Mouse (Mus musculus): ENCODE results near the gene Slc25a43.

Gene Slc25a43

GRCm38 (mm10) chrX:36807360-36808317 is 64.2 kb downstream of the Slc25a43 start:
- CTCF ChIA-PET = no interaction called here
- POLR2A ChIA-PET = interaction anchor here in 3 of 4 experiments (0.5 to 5.0 kb wide), 10 partner anchors 8 to 277 kb away, joined by 3 to 69 read pairs (median 7); partner anchors contain the start of genes Slc25a5 (in 2 of the 3) and Rpl39 (in 1 of the 3)

GRCm38 (mm10) chrX:36808318-36808683 is 64.8 kb downstream of the Slc25a43 start:
- ChIA-PET CTCF (no interaction called here), POLR2A (interaction anchor here in 2 of 4 experiments (0.8 to 1.3 kb wide), 4 partner anchors 9 to 13 kb away, joined by 3 to 6 read pairs (median 4); no protein-coding TSS in a partner anchor)

- ChIA-PET POLR2A (no interaction called here), CTCF (no interaction called here)
These were observed 67.9 kb downstream of the Slc25a43 start for GRCm38 (mm10) chrX:36811377-36811776.

GRCm38 (mm10) chrX:36814161-36814836 is 70.8 kb downstream of the Slc25a43 start:
- POLR2A ChIA-PET = interaction anchor here in 3 of 4 experiments (0.7 to 5.8 kb wide), 12 partner anchors 8 to 1341 kb away, joined by 3 to 52 read pairs (median 4); partner anchors contain the start of genes Slc25a5 (in 2 of the 3) and Pgrmc1 (in 1 of the 3)
- CTCF ChIA-PET = interaction anchor here in 1 of 4 experiments (1.3 kb wide), 1 partner anchor 18 kb away, joined by 3 read pairs; no protein-coding TSS in a partner anchor

- ChIA-PET POLR2A (interaction anchor here in 3 of 4 experiments (0.9 to 5.8 kb wide), 14 partner anchors 9 to 270 kb away, joined by 3 to 52 read pairs (median 4); partner anchors contain the start of genes Slc25a5 (in 3 of the 3), Pgrmc1 (in 1 of the 3) and Rpl39 (in 1 of the 3)), CTCF (interaction anchor here in 1 of 4 experiments (1.3 kb wide), 1 partner anchor 19 kb away, joined by 3 read pairs; no protein-coding TSS in a partner anchor)
These were observed 71.6 kb downstream of the Slc25a43 start for GRCm38 (mm10) chrX:36815022-36815421.

- CTCF ChIA-PET = no interaction called here
- POLR2A ChIA-PET = interaction anchor here in 3 of 4 experiments (0.9 to 5.8 kb wide), 15 partner anchors 9 to 295 kb away, joined by 3 to 52 read pairs (median 5); partner anchors contain the start of genes Slc25a5 (in 3 of the 3), Pgrmc1 (in 1 of the 3), Rpl39 (in 1 of the 3) and Upf3b (in 1 of the 3)
These were observed 72.0 kb downstream of the Slc25a43 start for GRCm38 (mm10) chrX:36815439-36815838.

- ChIA-PET CTCF (interaction anchor here in 1 of 4 experiments (1.0 to 2.2 kb wide), 4 partner anchors 14 to 56 kb away, joined by 4 to 9 read pairs (median 6); no protein-coding TSS in a partner anchor), POLR2A (interaction anchor here (0.6 to 5.8 kb wide), 31 partner anchors 8 to 294 kb away, joined by 3 to 52 read pairs (median 5); partner anchors contain the start of genes Slc25a5 (in 4 of the 4), Rpl39 (in 3 of the 4), Pgrmc1 (in 2 of the 4) and Akap17b (in 1 of the 4))
These were observed 73.0 kb downstream of the Slc25a43 start for GRCm38 (mm10) chrX:36816368-36816899.

- ChIA-PET POLR2A (interaction anchor here (0.5 to 5.8 kb wide), 34 partner anchors 9 to 546 kb away, joined by 3 to 52 read pairs (median 5); partner anchors contain the start of genes Slc25a5 (in 4 of the 4), Rpl39 (in 3 of the 4), Akap17b (in 1 of the 4) and Nkrf (in 1 of the 4)), CTCF (interaction anchor here in 2 of 4 experiments (0.7 to 2.2 kb wide), 6 partner anchors 13 to 293 kb away, joined by 4 to 10 read pairs (median 8); partner anchors contain the start of gene Upf3b (in 1 of the 2))
These were observed 73.5 kb downstream of the Slc25a43 start for GRCm38 (mm10) chrX:36816953-36817441.

GRCm38 (mm10) chrX:36819575-36819974 is 76.1 kb downstream of the Slc25a43 start:
- ChIA-PET POLR2A (interaction anchor here in 3 of 4 experiments (0.6 to 5.6 kb wide), 6 partner anchors 11 to 83 kb away, joined by 3 to 52 read pairs (median 4); partner anchors contain the start of gene Slc25a5 (in 2 of the 3)), CTCF (interaction anchor here in 1 of 4 experiments (1.8 kb wide), 1 partner anchor 59 kb away, joined by 5 read pairs; no protein-coding TSS in a partner anchor)

GRCm38 (mm10) chrX:36820201-36820600 is 76.7 kb downstream of the Slc25a43 start:
- POLR2A ChIA-PET = interaction anchor here in 1 of 4 experiments (0.6 kb wide), 1 partner anchor 64 kb away, joined by 3 read pairs; no protein-coding TSS in a partner anchor
- CTCF ChIA-PET = interaction anchor here in 3 of 4 experiments (0.5 to 1.8 kb wide), 7 partner anchors 10 to 384 kb away, joined by 3 to 5 read pairs (median 4); no protein-coding TSS in a partner anchor

GRCm38 (mm10) chrX:36823932-36824711 is 80.7 kb downstream of the Slc25a43 start:
- ChIA-PET CTCF (no interaction called here), POLR2A (interaction anchor here in 2 of 4 experiments (0.9 to 1.5 kb wide), 2 partner anchors 9 to 29 kb away, joined by 4 to 6 read pairs; partner anchors contain the start of gene Slc25a5 (in 1 of the 2))

GRCm38 (mm10) chrX:36825032-36825431 is 81.6 kb downstream of the Slc25a43 start:
- CTCF ChIA-PET = no interaction called here
- POLR2A ChIA-PET = interaction anchor here in 2 of 4 experiments (0.6 to 1.4 kb wide), 4 partner anchors 29 to 109 kb away, joined by 3 to 5 read pairs (median 4); partner anchors contain the start of gene Slc25a5 (in 1 of the 2)

Measured in embryonic stem cell, embryonic (primary cell).